Mouse (Mus musculus): ENCODE results near the gene 1700013G24Rik. TPM values are rescaled to one million over a fixed set of nuclear protein-coding genes. Genes with fewer than 3 reads are reported as not detected.
"Not testable (repeated sequence)": the region's sequence is repeated elsewhere in the genome, so short reads cannot be mapped to it uniquely, and the experiment has no call there.

Gene 1700013G24Rik
- not detected in 2 replicates for polyA plus RNA-seq (2015; fragmentation: Nextera tagmentation; extraction: Ambion mirVana)

GRCm38 (mm10) chr4:137453234-137453767 is at the start of gene 1700013G24Rik:
Gene 1700013G24Rik, plus strand, starts transcription at chr4:137453284.
- ATAC-seq (replicated peaks) = no peak
- WGBS = 82% methylated on average over 8 of the region's 8 CpGs

GRCm38 (mm10) chr4:137405571-137405970 is 47.5 kb upstream of the 1700013G24Rik start:
- H3K27ac ChIP-seq (replicated peaks) = no peak overlapping the region
- H3K9ac ChIP-seq (replicated peaks) = no peak overlapping the region
- H3K4me3 ChIP-seq = no peak overlapping the region
- H3K36me3 ChIP-seq = no peaks in the 10 kb centered on the region
- no peak overlapping the region for H3K4me2 ChIP-seq (replicated peaks)
- WGBS = 91% methylated on average over 3 of the region's 3 CpGs
- no peak for ATAC-seq (replicated peaks)
- no peaks in the 10 kb centered on the region for H3K4me1 ChIP-seq
- H3K9me3 ChIP-seq = no peaks in the 10 kb centered on the region
- no peaks in the 10 kb centered on the region for H3K27me3 ChIP-seq

More at GRCm38 (mm10) chr4:137453234-137453767, at the start of gene 1700013G24Rik:
- H3K36me3 ChIP-seq = no peaks in the 10 kb centered on the region
- H3K27ac ChIP-seq (replicated peaks) = no peak within 1 kb of the TSS
- H3K27me3 ChIP-seq = no peaks in the 10 kb centered on the region
- peaks cover 3% of the 10 kb centered on the region for H3K4me1 ChIP-seq
- H3K4me3 ChIP-seq = no peak within 1 kb of the TSS
- no peak within 1 kb of the TSS for H3K9ac ChIP-seq (replicated peaks)
- no peak within 1 kb of the TSS for H3K4me2 ChIP-seq (replicated peaks)
- H3K9me3 ChIP-seq = no peaks in the 10 kb centered on the region

DNA sequence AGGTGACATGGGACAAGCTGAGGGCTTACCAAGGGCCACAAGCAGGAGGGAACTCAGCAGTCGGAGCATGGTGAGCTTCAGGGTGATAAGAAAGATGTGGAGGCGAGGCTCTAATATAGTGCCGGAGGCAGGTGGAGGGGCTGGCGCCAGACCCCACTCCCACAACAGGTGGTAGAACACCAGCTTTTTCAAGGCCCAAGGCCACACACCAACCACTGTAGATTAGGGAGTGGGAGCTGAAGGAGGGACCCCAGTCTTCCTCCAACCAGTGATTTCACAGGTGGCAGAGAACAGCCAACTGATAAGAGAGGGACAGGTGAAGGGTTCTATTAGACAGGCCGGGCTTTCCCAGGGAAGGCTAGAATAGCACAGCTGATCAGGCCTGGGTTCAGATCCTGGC is 43.4 kb upstream of the 1700013G24Rik start, which contains the start of gene Cela3a:
Gene Cela3a, minus strand, starts transcription at position 101 of the 400 bp plus-strand sequence.
- Histone ChIP-seq H3K4me3 (no peak within 1 kb of the TSS), H3K27me3 (no peaks in the 10 kb centered on the region), H3K4me2 (replicated peaks) (no peak within 1 kb of the TSS), H3K4me1 (no peaks in the 10 kb centered on the region), H3K9ac (replicated peaks) (no peak within 1 kb of the TSS), H3K36me3 (no peaks in the 10 kb centered on the region), H3K27ac (replicated peaks) (no peak within 1 kb of the TSS), H3K9me3 (no peaks in the 10 kb centered on the region)
- 93% methylated on average over 5 of the region's 5 CpGs for WGBS
- no peak for ATAC-seq (replicated peaks)

GRCm38 (mm10) chr4:137412185-137412709 is 40.8 kb upstream of the 1700013G24Rik start:
- ATAC-seq (replicated peaks); H3K4me3 ChIP-seq; H3K9me3 ChIP-seq; H3K36me3 ChIP-seq; H3K4me2 ChIP-seq (replicated peaks); H3K27me3 ChIP-seq; H3K27ac ChIP-seq (replicated peaks); H3K9ac ChIP-seq (replicated peaks); H3K4me1 ChIP-seq: not testable (repeated sequence)
- WGBS = 91% methylated on average over 7 of the region's 7 CpGs

DNA sequence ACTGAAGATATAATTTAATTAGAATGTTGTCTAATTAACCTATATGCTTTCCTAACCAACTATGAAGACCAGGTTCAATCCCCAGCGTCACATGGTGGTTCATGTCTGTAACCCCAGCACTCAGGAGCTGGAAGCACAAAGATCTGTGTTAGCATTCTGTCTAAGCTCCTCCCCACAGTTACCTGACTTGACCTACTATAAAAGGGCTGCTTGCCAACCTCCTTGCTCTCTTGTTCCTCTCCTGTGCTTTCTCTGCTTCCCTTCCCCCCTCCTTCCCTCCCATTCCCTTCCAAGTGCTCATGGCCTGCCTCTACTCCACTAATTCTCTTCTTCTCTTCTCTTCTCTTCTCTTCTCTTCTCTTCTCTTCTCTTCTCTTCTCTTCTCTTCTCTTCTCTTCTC is 38.1 kb upstream of the 1700013G24Rik start:
- Histone ChIP-seq H3K27ac (replicated peaks) (no peak overlapping the region), H3K4me2 (replicated peaks) (no peak overlapping the region), H3K27me3 (no peaks in the 10 kb centered on the region), H3K9me3 (no peaks in the 10 kb centered on the region), H3K9ac (replicated peaks) (no peak overlapping the region), H3K4me1 (no peaks in the 10 kb centered on the region), H3K36me3 (no peaks in the 10 kb centered on the region), H3K4me3 (no peak overlapping the region)
- ATAC-seq (replicated peaks) = no peak
- 74% methylated on average over 1 of the region's 1 CpGs for WGBS

- Histone ChIP-seq H3K9ac (replicated peaks) (no peak overlapping the region), H3K9me3 (no peaks in the 10 kb centered on the region), H3K27me3 (no peaks in the 10 kb centered on the region), H3K36me3 (no peaks in the 10 kb centered on the region), H3K4me3 (no peak overlapping the region), H3K4me2 (replicated peaks) (no peak overlapping the region), H3K4me1 (no peaks in the 10 kb centered on the region), H3K27ac (replicated peaks) (no peak overlapping the region)
- no peak; the same call in 1 of the 2 replicates for ATAC-seq (replicated peaks)
- 75% methylated on average over 11 of the region's 11 CpGs for WGBS
These were observed 35.1 kb upstream of the 1700013G24Rik start for GRCm38 (mm10) chr4:137417712-137418564.

DNA sequence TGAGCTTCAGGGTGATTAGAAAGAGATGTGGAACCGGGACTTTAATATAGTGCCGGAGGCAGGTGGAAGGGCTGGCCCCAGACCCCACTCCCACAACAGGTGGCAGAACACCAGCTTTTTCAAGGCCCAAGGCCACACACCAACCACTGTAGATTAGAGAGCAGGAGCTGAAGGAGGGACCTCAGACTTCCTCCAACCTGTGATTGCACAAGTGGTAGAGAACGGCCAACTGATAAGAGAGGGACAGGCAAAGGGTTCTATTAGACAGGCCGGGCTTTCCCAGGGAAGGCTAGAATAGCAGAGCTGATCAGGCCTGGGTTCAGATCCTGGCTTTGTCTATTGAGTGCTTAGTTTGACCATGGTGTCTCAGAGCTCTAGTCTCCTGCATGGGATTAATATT is 22.6 kb upstream of the 1700013G24Rik start, which contains the start of gene Cela3b:
Gene Cela3b, minus strand, starts transcription at position 39 of the 400 bp plus-strand sequence.
- no peaks in the 10 kb centered on the region for H3K4me1 ChIP-seq

DNA sequence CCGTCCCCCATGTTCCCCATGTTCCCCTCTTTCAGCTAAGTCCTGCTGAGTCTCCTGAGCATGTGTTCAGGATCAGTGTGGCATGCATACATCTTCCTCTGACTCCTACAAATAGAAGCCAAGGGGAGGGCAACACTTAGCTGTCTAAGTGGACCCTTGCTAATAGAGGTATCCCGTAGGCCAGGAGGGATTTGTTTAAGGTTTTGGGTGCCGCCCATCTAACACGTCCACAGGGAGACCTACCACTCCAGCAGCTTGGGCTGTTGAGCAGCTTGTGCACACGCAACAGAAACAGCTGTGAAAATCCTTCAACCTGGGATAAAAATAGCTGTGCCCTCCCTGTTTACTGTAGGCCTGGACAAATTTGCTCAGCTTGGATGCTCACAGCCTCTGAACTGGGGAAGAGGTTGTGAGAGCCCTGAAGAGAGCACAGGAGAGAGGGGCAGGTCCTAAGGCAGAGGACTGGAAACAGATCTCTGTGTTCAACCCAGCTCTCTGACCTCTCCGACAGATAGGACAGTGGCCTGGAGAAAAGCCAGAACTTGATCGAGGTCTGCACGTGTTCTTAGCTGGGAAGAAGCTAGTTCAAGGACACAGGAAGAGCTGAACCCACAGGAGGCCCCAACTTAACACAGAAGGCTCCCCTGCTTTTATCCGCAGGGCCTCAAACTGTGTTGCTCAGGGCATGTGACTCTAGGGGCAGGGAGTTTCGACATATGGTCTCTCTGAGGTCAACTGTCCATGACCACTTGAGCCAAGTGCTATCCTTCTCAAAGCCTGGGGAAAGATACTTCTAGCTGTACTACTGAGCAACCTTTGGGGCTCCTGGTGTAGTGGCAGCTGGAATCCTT is 20.2 kb upstream of the 1700013G24Rik start:
- not testable (repeated sequence) for H3K9ac ChIP-seq (replicated peaks); H3K9me3 ChIP-seq; H3K36me3 ChIP-seq; H3K4me2 ChIP-seq (replicated peaks); H3K4me3 ChIP-seq; H3K27ac ChIP-seq (replicated peaks); ATAC-seq (replicated peaks); H3K27me3 ChIP-seq; H3K4me1 ChIP-seq
- 79% methylated on average over 10 of the region's 10 CpGs for WGBS

More for the DNA sequence above, 22.6 kb upstream of the 1700013G24Rik start, which contains the start of gene Cela3b:
- H3K36me3 ChIP-seq = no peaks in the 10 kb centered on the region
- H3K4me2 ChIP-seq (replicated peaks) = no peak within 1 kb of the TSS
- no peak within 1 kb of the TSS for H3K4me3 ChIP-seq
- H3K9ac ChIP-seq (replicated peaks) = no peak within 1 kb of the TSS
- ATAC-seq (replicated peaks) = no peak
- WGBS = 98% methylated on average over 4 of the region's 4 CpGs
- no peaks in the 10 kb centered on the region for H3K27me3 ChIP-seq
- no peak within 1 kb of the TSS for H3K27ac ChIP-seq (replicated peaks)
- no peaks in the 10 kb centered on the region for H3K9me3 ChIP-seq

DNA sequence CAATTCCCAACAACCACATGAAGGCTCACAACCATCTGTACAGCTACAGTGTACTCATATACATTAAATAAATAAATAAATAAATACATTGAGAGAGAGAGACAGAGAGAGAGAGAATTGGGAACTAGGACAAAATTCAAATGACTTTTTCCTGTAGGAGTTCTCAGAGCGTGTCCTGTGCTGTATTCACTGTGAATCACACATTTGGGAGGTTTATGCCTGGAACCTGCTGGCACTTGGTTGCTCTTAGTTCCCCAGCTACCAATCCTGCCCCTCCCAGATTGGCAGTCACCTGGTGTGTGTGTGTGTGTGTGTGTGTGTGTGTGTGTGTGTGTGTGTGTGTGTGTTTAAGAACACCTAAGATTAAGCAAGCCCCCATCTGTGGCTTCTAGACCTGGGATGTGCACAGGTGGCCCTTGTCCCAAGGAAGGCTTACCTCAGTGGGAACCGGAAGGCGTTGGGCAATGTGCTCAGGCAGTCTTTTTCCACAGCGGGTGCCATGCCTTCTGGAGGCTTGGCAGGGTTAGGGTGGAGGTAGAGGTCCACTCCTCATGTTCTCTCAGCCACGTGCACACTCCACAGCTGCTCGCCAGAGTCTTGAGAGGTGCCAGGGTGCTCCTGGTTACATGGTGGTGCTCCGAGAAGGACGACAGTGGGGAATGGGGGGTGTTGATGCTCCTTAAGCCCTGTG is 16.0 kb upstream of the 1700013G24Rik start:
- Histone ChIP-seq H3K9ac (replicated peaks) (no peak overlapping the region), H3K4me3 (no peak overlapping the region), H3K27me3 (no peaks in the 10 kb centered on the region), H3K9me3 (no peaks in the 10 kb centered on the region), H3K4me1 (no peaks in the 10 kb centered on the region), H3K4me2 (replicated peaks) (no peak overlapping the region), H3K27ac (replicated peaks) (no peak overlapping the region), H3K36me3 (no peaks in the 10 kb centered on the region)
- no peak for ATAC-seq (replicated peaks)
- whole genome bisulfite sequencing = 90% methylated on average over 8 of the region's 8 CpGs

GRCm38 (mm10) chr4:137438842-137439241 is 14.2 kb upstream of the 1700013G24Rik start:
- no peak for ATAC-seq (replicated peaks)
- no peak overlapping the region for H3K4me2 ChIP-seq (replicated peaks)
- no peak overlapping the region for H3K4me3 ChIP-seq
- H3K36me3 ChIP-seq = no peaks in the 10 kb centered on the region
- no peaks in the 10 kb centered on the region for H3K9me3 ChIP-seq
- H3K27ac ChIP-seq (replicated peaks) = no peak overlapping the region
- H3K27me3 ChIP-seq = no peaks in the 10 kb centered on the region
- WGBS = 91% methylated on average over 8 of the region's 8 CpGs
- no peak overlapping the region for H3K9ac ChIP-seq (replicated peaks)
- H3K4me1 ChIP-seq = no peaks in the 10 kb centered on the region

GRCm38 (mm10) chr4:137441332-137441731 is 11.8 kb upstream of the 1700013G24Rik start:
- H3K4me1 ChIP-seq = no peaks in the 10 kb centered on the region
- 75% methylated on average over 4 of the region's 4 CpGs for WGBS
- H3K9ac ChIP-seq (replicated peaks) = no peak overlapping the region
- no peak overlapping the region for H3K4me2 ChIP-seq (replicated peaks)
- H3K27me3 ChIP-seq = no peaks in the 10 kb centered on the region
- H3K4me3 ChIP-seq = no peak overlapping the region
- no peak for ATAC-seq (replicated peaks)
- H3K27ac ChIP-seq (replicated peaks) = no peak overlapping the region
- no peaks in the 10 kb centered on the region for H3K36me3 ChIP-seq
- H3K9me3 ChIP-seq = no peaks in the 10 kb centered on the region

Measured in forebrain, embryonic 15.5 days (tissue).